Mouse (Mus musculus): ENCODE results near the gene Slit2.

GRCm38 (mm10) chr5:48349309-48349708, 366.4 kb downstream of the Slit2 start:
- TF ChIP-seq CTCF (IDR thresholded peaks at IDR 0.05) = no peak
- TF ChIP-seq EP300 (IDR thresholded peaks at IDR 0.05) = no peak
